Mouse (Mus musculus): ENCODE data around the gene Ccdc124. TPM values are rescaled to one million over a fixed set of nuclear protein-coding genes. Genes with fewer than 3 reads are reported as not detected.

Ccdc124 gene
- total and polyA plus RNA-seq, 3 experiments, result 36.2 to 82.0 (median 58.7) TPM

DNA sequence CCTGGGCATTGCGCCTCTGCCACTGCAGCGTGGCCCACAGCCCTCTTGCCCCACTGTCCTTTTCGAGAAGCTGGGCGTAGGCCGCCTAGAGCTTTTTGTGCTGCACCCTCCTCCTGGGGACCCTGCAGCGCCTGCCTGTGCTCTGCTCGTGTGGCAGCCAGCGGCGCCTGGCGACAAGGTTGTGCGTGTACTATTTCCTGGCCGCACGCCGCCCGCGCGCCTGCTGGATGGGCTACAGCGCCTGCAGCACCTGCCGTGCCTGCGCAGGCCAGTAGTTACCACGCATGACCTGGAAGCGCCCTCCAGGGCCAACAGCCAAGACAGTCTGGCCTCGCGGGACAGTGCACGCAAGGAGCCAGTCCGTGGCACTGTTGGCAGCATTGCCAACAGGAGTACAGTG is 39.8 kb upstream of the Ccdc124 start:
- no peaks in the 10 kb centered on the region for H3K27me3 ChIP-seq (replicated peaks)
- H3K4me1 ChIP-seq (ENCODE audit: control insufficient read depth in 1 of 2, insufficient read depth in 2 of 2), result peaks cover 0 to 8% of the 10 kb centered on the region in 2 experiments; a peak in 2 of 4 replicates
- in situ Hi-C loops (cut with MboI; ENCODE audit: low pct_ligation_motif_present, low pct_unique_long_range_greater_than_20kb, low sequenced_read_pairs), result no loop called here

GRCm38 (mm10) chr8:70912955-70913354 is 39.2 kb upstream of the Ccdc124 start:
- in situ Hi-C loops (cut with MboI; ENCODE audit: low pct_ligation_motif_present, low pct_unique_long_range_greater_than_20kb, low sequenced_read_pairs) (no loop called here), dilution Hi-C loops (cut with MboI; ENCODE audit: extremely low pct_ligation_motif_present, extremely low pct_unique_long_range_greater_than_20kb, low sequenced_read_pairs) (no loop called here)
- Histone ChIP-seq H3K4me2 (ENCODE audit: insufficient read depth, low read depth, poor library complexity, severe bottlenecking) (no peak overlapping the region), H3K9ac (ENCODE audit: insufficient read depth, low read depth) (no peak overlapping the region), H3K4me3 (replicated peaks in 1 of 3; ENCODE audit: low read depth in 2 of 3, low read length in 2 of 3, poor library complexity in 1 of 3) (no peak overlapping the region), H3K27me3 (replicated peaks) (no peaks in the 10 kb centered on the region), H3K9me3 (replicated peaks; ENCODE audit: low read length) (no peaks in the 10 kb centered on the region), H3K4me1 (ENCODE audit: control insufficient read depth in 1 of 2, insufficient read depth in 2 of 2) (peaks cover 0 to 8% of the 10 kb centered on the region in 2 experiments; a peak in 2 of 4 replicates), H3K36me3 (replicated peaks in 1 of 2; ENCODE audit: control insufficient read depth in 1 of 2, insufficient read depth in 1 of 2, low read length in 1 of 2) (peaks cover 69 to 81% of the 10 kb centered on the region in 2 experiments), H3K27ac (ENCODE audit: insufficient read depth, low read depth) (no peak overlapping the region), H3K79me2 (replicated peaks; ENCODE audit: control insufficient read depth, extremely low read depth, insufficient read depth, poor library complexity, severe bottlenecking) (0 out of 2 replicates have a peak, but pooled peaks cover 7% of the 10 kb centered on the region)
- no peak for TF ChIP-seq MXI1 (IDR thresholded peaks at IDR 0.05; ENCODE audit: low read depth, low read length)
- TF ChIP-seq IRF4 (IDR thresholded peaks at IDR 0.05; ENCODE audit: low read depth, low read length), result no peak
- no peak for TF ChIP-seq TBP (conservative IDR thresholded peaks at IDR 0.05; ENCODE audit: low read depth, low read length)
- no peak for TF ChIP-seq HCFC1 (IDR thresholded peaks at IDR 0.05; ENCODE audit: low read depth, low read length)
- TF ChIP-seq MYC (IDR thresholded peaks at IDR 0.05; ENCODE audit: low read depth, low read length), result no peak
- no peak for TF ChIP-seq MAFK (IDR thresholded peaks at IDR 0.05; ENCODE audit: insufficient replicate concordance, low read length)
- TF ChIP-seq POLR2AphosphoS2 (IDR thresholded peaks at IDR 0.05; ENCODE audit: low read depth, low read length), result no peak
- no peak for TF ChIP-seq EP300 (IDR thresholded peaks at IDR 0.05; ENCODE audit: low read length)
- no peak for TF ChIP-seq USF1 (IDR thresholded peaks at IDR 0.05; ENCODE audit: low read depth, low read length)
- no peak for TF ChIP-seq CTCF (conservative IDR thresholded peaks at IDR 0.05 in 1 of 2, IDR thresholded peaks at IDR 0.05 in 1 of 2; ENCODE audit: low read depth in 2 of 2, low read length in 2 of 2)
- TF ChIP-seq NRF1 (IDR thresholded peaks at IDR 0.05; ENCODE audit: low read depth, low read length), result no peak
- TF ChIP-seq GABPA (IDR thresholded peaks at IDR 0.05; ENCODE audit: insufficient replicate concordance, low read depth, low read length), result no peak
- TF ChIP-seq ETS1 (conservative IDR thresholded peaks at IDR 0.05; ENCODE audit: low read depth, low read length), result no peak
- TF ChIP-seq RCOR1 (conservative IDR thresholded peaks at IDR 0.05; ENCODE audit: low read depth, low read length), result no peak
- TF ChIP-seq JUN (IDR thresholded peaks at IDR 0.05; ENCODE audit: insufficient read depth, low read depth, low read length), result no peak
- TF ChIP-seq MEF2A (IDR thresholded peaks at IDR 0.05; ENCODE audit: borderline replicate concordance, low read depth, low read length), result no peak
- no peak for TF ChIP-seq NELFE (IDR thresholded peaks at IDR 0.05; ENCODE audit: low read depth, low read length)
- no peak for TF ChIP-seq SMC3 (IDR thresholded peaks at IDR 0.05; ENCODE audit: low read depth, low read length)
- no peak for TF ChIP-seq JUND (conservative IDR thresholded peaks at IDR 0.05; ENCODE audit: low read depth, low read length)
- TF ChIP-seq ZMIZ1 (IDR thresholded peaks at IDR 0.05; ENCODE audit: low read depth, low read length), result no peak
- no peak for DNase-seq (ENCODE audit: extremely low read depth)

More for the DNA sequence above, 39.8 kb upstream of the Ccdc124 start:
- TF ChIP-seq ZC3H11A (IDR thresholded peaks at IDR 0.05; ENCODE audit: low read depth, low read length) (no peak), EP300 (IDR thresholded peaks at IDR 0.05; ENCODE audit: low read length) (no peak), IRF4 (IDR thresholded peaks at IDR 0.05; ENCODE audit: low read depth, low read length) (no peak), ELF1 (IDR thresholded peaks at IDR 0.05; ENCODE audit: low read depth, low read length) (no peak), NELFE (IDR thresholded peaks at IDR 0.05; ENCODE audit: low read depth, low read length) (no peak), MAZ (IDR thresholded peaks at IDR 0.05; ENCODE audit: low read depth, low read length) (no peak), TBP (conservative IDR thresholded peaks at IDR 0.05; ENCODE audit: low read depth, low read length) (no peak), ZMIZ1 (IDR thresholded peaks at IDR 0.05; ENCODE audit: low read depth, low read length) (no peak), MAFK (IDR thresholded peaks at IDR 0.05; ENCODE audit: insufficient replicate concordance, low read length) (no peak), USF2 (conservative IDR thresholded peaks at IDR 0.05; ENCODE audit: low read depth, low read length) (no peak), ETS1 (conservative IDR thresholded peaks at IDR 0.05; ENCODE audit: low read depth, low read length) (no peak), SIN3A (IDR thresholded peaks at IDR 0.05; ENCODE audit: low read length) (no peak), RCOR1 (conservative IDR thresholded peaks at IDR 0.05; ENCODE audit: low read depth, low read length) (no peak), USF1 (IDR thresholded peaks at IDR 0.05; ENCODE audit: low read depth, low read length) (no peak), POLR2AphosphoS2 (IDR thresholded peaks at IDR 0.05; ENCODE audit: low read depth, low read length) (no peak), HCFC1 (IDR thresholded peaks at IDR 0.05; ENCODE audit: low read depth, low read length) (no peak), GABPA (IDR thresholded peaks at IDR 0.05; ENCODE audit: insufficient replicate concordance, low read depth, low read length) (no peak), SMC3 (IDR thresholded peaks at IDR 0.05; ENCODE audit: low read depth, low read length) (no peak), MXI1 (IDR thresholded peaks at IDR 0.05; ENCODE audit: low read depth, low read length) (no peak)
- 0 out of 2 replicates have a peak, but pooled peaks cover 7% of the 10 kb centered on the region for H3K79me2 ChIP-seq (replicated peaks; ENCODE audit: control insufficient read depth, extremely low read depth, insufficient read depth, poor library complexity, severe bottlenecking)
- peaks cover 74 to 86% of the 10 kb centered on the region in 2 experiments for H3K36me3 ChIP-seq (replicated peaks in 1 of 2; ENCODE audit: control insufficient read depth in 1 of 2, insufficient read depth in 1 of 2, low read length in 1 of 2)
- no peak overlapping the region for H3K4me2 ChIP-seq (ENCODE audit: insufficient read depth, low read depth, poor library complexity, severe bottlenecking)
- no peak for DNase-seq (ENCODE audit: extremely low read depth)
- no peaks in the 10 kb centered on the region for H3K9me3 ChIP-seq (replicated peaks; ENCODE audit: low read length)
- dilution Hi-C loops (cut with MboI; ENCODE audit: extremely low pct_ligation_motif_present, extremely low pct_unique_long_range_greater_than_20kb, low sequenced_read_pairs), result no loop called here
- no peak overlapping the region for H3K27ac ChIP-seq (ENCODE audit: insufficient read depth, low read depth)
- H3K9ac ChIP-seq (ENCODE audit: insufficient read depth, low read depth), result no peak overlapping the region
- H3K4me3 ChIP-seq (replicated peaks in 1 of 3; ENCODE audit: low read depth in 2 of 3, low read length in 2 of 3, poor library complexity in 1 of 3), result no peak overlapping the region

All from CH12.LX (cell line).